Mouse (Mus musculus) myocyte (in vitro differentiated cells): ENCODE results near the gene Spi1.

Source experiments
- MAX ChIP-seq: IDR thresholded peaks from one replicate; pipeline ENCODE4 v1.6.1; 2011; ENCODE audit warnings: low read depth, mild to moderate bottlenecking, control low read depth
- MYOG ChIP-seq, 3 experiments: IDR thresholded peaks; one replicate each; pipeline ENCODE4 v1.6.1; 2011; ENCODE audit warnings: control low read depth in 2 of 3, low read depth in 2 of 3, mild to moderate bottlenecking in 2 of 3; ENCODE audit not compliant: insufficient read length in 2 of 3, control insufficient read depth in 1 of 3, insufficient read depth in 1 of 3
- POLR2A ChIP-seq: IDR thresholded peaks from one replicate; pipeline ENCODE4 v1.6.1; 2011; ENCODE audit warnings: low read depth, mild to moderate bottlenecking, control low read depth, moderate library complexity; ENCODE audit not compliant: insufficient read length
- TCF12 ChIP-seq: IDR thresholded peaks from one replicate; pipeline ENCODE4 v1.6.1; 2011; ENCODE audit warnings: mild to moderate bottlenecking, control low read depth; ENCODE audit not compliant: poor library complexity, insufficient read depth, severe bottlenecking

DNA sequence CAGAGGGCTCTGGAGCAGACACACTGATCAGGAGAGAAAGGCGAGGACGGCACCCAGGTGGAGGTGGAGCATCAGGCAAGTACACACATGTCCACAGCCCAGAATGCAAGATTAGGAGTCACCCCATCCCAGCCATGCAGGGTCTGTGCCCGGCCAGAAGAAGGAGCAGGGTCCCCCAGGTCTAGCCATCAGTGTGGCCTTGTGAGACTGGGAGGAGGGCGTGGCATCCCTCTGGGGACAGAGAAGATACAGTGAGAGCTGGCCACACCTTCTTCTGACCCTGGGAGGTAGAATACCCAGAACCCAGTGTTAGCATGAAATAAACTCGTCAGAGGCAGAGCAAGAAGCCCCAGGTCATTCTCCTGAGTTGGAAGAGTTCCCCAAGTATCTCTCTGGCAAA, 57.1 kb downstream of the Spi1 start:
- TF ChIP-seq POLR2A (no peak), MAX (no peak), MYOG (IDR thresholded peaks at IDR 0.05; ENCODE audit: control insufficient read depth in 1 of 3, insufficient read depth in 1 of 3, insufficient read length in 2 of 3, low read depth in 2 of 3) (no peak), TCF12 (no peak)
